Mouse (Mus musculus): ENCODE measurements at regions not wholly inside any gene's neighbourhood (a gene's known extent, or its start where the extent isn't known, plus 50 kb on each side); places are given as distances from the start of the nearest gene placed in this dataset.

GRCm38 (mm10) chr1:28373351-28373750 lies 406.7 kb downstream of the Gm597 start:
- no peak for DNase-seq (ENCODE audit: low read depth)

GRCm38 (mm10) chr1:28349411-28349973 lies 430.6 kb downstream of the Gm597 start:
- DNase-seq (ENCODE audit: low read depth) = no peak

GRCm38 (mm10) chr1:28348572-28348971 lies 431.5 kb downstream of the Gm597 start:
- no peak for DNase-seq (ENCODE audit: low read depth)

- no peak for DNase-seq (ENCODE audit: low read depth)
These were observed 440.0 kb downstream of the Gm597 start for GRCm38 (mm10) chr1:28340054-28340453.

GRCm38 (mm10) chr1:28334366-28334765 lies 445.7 kb downstream of the Gm597 start:
- DNase-seq (ENCODE audit: low read depth) = no peak

GRCm38 (mm10) chr1:28332031-28332430 lies 448.0 kb downstream of the Gm597 start:
- DNase-seq (ENCODE audit: low read depth) = no peak

- DNase-seq (ENCODE audit: low read depth) = no peak
These were observed 451.1 kb downstream of the Gm597 start for GRCm38 (mm10) chr1:28328986-28329385.

- peak; percentile 9 for DNase-seq (ENCODE audit: low read depth)
These were observed 451.5 kb downstream of the Gm597 start for GRCm38 (mm10) chr1:28328539-28328938.

GRCm38 (mm10) chr1:28324141-28324540 lies 455.9 kb downstream of the Gm597 start:
- no peak for DNase-seq (ENCODE audit: low read depth)
